In the genomic region with DNA sequence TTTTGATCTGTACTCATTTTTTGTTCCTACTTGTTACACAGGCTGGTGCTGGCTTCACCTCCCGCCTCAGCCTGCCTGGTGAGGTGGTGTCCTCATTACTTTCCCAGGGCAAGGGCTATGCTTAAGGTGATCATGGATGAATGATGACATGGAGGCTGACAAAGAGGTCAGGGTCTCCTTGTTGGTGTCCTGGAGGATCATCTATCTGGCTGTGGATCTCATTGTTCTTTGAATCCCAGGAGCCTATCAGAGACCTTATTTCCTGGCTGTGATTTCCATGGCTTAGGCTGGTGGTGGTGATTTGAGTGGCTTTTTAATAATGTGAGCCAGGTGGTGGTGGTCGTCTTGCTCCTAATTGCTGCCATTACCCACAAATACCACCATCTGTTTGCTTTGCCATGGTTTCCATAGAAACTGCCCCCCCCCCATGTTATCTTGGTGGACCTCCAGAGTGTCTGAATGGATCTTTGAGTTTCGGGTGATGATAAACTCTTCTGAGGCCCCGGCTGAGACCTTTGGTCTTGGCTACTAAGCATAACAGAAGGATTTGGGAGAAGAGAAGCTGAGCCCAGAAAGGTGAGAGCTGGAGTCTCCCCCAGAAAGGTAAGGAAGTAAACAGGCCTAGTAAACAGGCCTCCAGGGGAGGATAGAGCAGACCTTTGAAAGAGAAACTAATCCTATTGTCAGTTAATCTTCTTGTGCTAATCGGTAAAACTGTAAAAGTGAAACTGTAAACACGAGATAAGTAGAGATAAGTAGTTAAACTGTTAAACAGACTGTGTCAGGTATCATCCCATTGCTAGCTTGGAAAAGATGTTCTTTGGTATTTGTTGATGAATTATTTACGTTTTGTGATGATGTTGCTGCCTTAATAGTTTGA, we compare ENCODE assay signal across 10 mouse cellular contexts. TPM values are rescaled to one million over a fixed set of nuclear protein-coding genes. Genes with fewer than 3 reads are reported as not detected.
A peak's percentile ranks its signal among the peaks of the same experiment; 100 is the strongest.
DNase-seq lines count a peak whose midpoint lies in the region; ATAC-seq and TF ChIP-seq lines count a peak whose summit lies in the region.
"Had no signal": no experiment of that assay in that cellular context is flagged by ENCODE, and none has a peak within 500 bp of the region (broad histone marks: within the 10 kb centered on the region; RNA-seq: fewer than 3 reads in every experiment).

No protein-coding gene starts in this region.

- no peaks in the 10 kb centered on the region for H3K4me1 ChIP-seq in lung, postnatal 0 days (ENCODE audit: insufficient read depth, low read depth, low read length)
- peaks cover 12% of the 10 kb centered on the region for H3K4me1 ChIP-seq in forebrain, embryonic 10.5 days
- peaks cover 3% of the 10 kb centered on the region; the same call in 1 of the 2 replicates for H3K4me1 ChIP-seq in liver, embryonic 13.5 days (replicated peaks)

- H3K27me3 ChIP-seq in lung, postnatal 0 days (replicated peaks; ENCODE audit: insufficient read depth, low read length): no peaks in the 10 kb centered on the region
- no peaks in the 10 kb centered on the region for H3K27me3 ChIP-seq in forebrain, embryonic 10.5 days (ENCODE audit: poor library complexity, severe bottlenecking)
- H3K27me3 ChIP-seq in liver, embryonic 13.5 days: no peaks in the 10 kb centered on the region

- ATAC-seq in lung, postnatal 0 days: no peak
- ATAC-seq in liver, embryonic 13.5 days (ENCODE audit: low read depth): no peak

- peak overlapping the region; percentile 30; the same call in 1 of the 2 replicates for H3K4me2 ChIP-seq in lung, postnatal 0 days (replicated peaks; ENCODE audit: low read depth, low read length)
- peak overlapping the region; percentile 58 for H3K4me2 ChIP-seq in liver, embryonic 13.5 days
- H3K4me2 ChIP-seq: lung, embryonic 14.5 days had no signal

- TF ChIP-seq CTCF in lung, postnatal 0 days (IDR thresholded peaks at IDR 0.05): no peak

- no peak for TF ChIP-seq EP300 in lung, postnatal 0 days (IDR thresholded peaks at IDR 0.05)

- 34% methylated on average over 7 of the region's 7 CpGs for WGBS in lung, postnatal 0 days
- WGBS in forebrain, embryonic 10.5 days: 28% methylated on average over 7 of the region's 7 CpGs
- 29% methylated on average over 7 of the region's 7 CpGs for WGBS in liver, embryonic 13.5 days (ENCODE audit: insufficient replicate concordance)

- no peaks in the 10 kb centered on the region for H3K9me3 ChIP-seq in lung, postnatal 0 days (ENCODE audit: low read length)
- H3K9me3 ChIP-seq in forebrain, embryonic 10.5 days: no peaks in the 10 kb centered on the region
- H3K9me3 ChIP-seq in liver, embryonic 13.5 days (replicated peaks): no peaks in the 10 kb centered on the region

- H3K36me3 ChIP-seq in lung, postnatal 0 days (ENCODE audit: insufficient read depth, low read length): no peaks in the 10 kb centered on the region
- H3K36me3 ChIP-seq in forebrain, embryonic 10.5 days (replicated peaks): no peaks in the 10 kb centered on the region; the same call in 1 of the 2 replicates
- H3K36me3 ChIP-seq in liver, embryonic 13.5 days: no peaks in the 10 kb centered on the region

- no peak for DNase-seq in lung, postnatal 0 days (ENCODE audit: low spot score)
- DNase-seq in lung, postnatal 14 days: no peak
- DNase-seq in forebrain, embryonic 10.5 days (ENCODE audit: extremely low spot score, low spot score): peak; percentile 15
- no peak for DNase-seq in liver, embryonic 13.5 days
- peak; percentile 66 for DNase-seq in retina, postnatal 1 day
- DNase-seq in right cerebral cortex, postnatal 25 days: no peak
- DNase-seq in gastrocnemius, adult 8-10 months (ENCODE audit: low spot score in 2 of 2): no peak
- no peak for DNase-seq in gastrocnemius, postnatal 4 days (ENCODE audit: low spot score in 2 of 2)
- DNase-seq: kidney, adult 9 months; lung, embryonic 14.5 days had no signal

- H3K4me3 ChIP-seq in lung, postnatal 0 days (ENCODE audit: low read depth, low read length): no peak overlapping the region
- no peak overlapping the region for H3K4me3 ChIP-seq in forebrain, embryonic 10.5 days
- peak overlapping the region; percentile 39 for H3K4me3 ChIP-seq in liver, embryonic 13.5 days (replicated peaks)

- no peak overlapping the region for H3K27ac ChIP-seq in lung, postnatal 0 days (ENCODE audit: low read length)
- H3K27ac ChIP-seq in forebrain, embryonic 10.5 days: no peak overlapping the region
- no peak overlapping the region for H3K27ac ChIP-seq in liver, embryonic 13.5 days

- H3K9ac ChIP-seq in lung, postnatal 0 days (replicated peaks; ENCODE audit: low read depth): no peak overlapping the region
- peak overlapping the region; percentile 22; the same call in 1 of the 2 replicates for H3K9ac ChIP-seq in liver, embryonic 13.5 days
- H3K9ac ChIP-seq: lung, embryonic 14.5 days had no signal

RNA-seq across cellular contexts. Expression of gene Sh3bgrl, which starts 18.5 kb away (rescaled TPM):
- 127 and 170 TPM in 2 replicates for polyA plus RNA-seq in lung, postnatal 0 days (2015; fragmentation: Nextera tagmentation; extraction: Ambion mirVana)
- polyA plus RNA-seq in forebrain, embryonic 10.5 days (2016; fragmentation: Nextera tagmentation; extraction: Ambion mirVana): 160 and 161 TPM in 2 replicates
- polyA plus RNA-seq in liver, embryonic 13.5 days (2015; fragmentation: Nextera tagmentation; extraction: Ambion mirVana): 50.9 and 67.4 TPM in 2 replicates
- total RNA-seq in gastrocnemius, adult 8-10 months (2022): 10 to 100 TPM in 1 of 4 experiments, 1 to 10 TPM in 3; 6.8 to 10.7 (median 8.4) TPM
- 10 to 100 TPM; 53.4 to 55.2 TPM for total RNA-seq in gastrocnemius, postnatal 4 days (2021)

Comparison
In these comparisons a context has a peak if more than half of its experiments do, and no peak if none do; other contexts are left out.
1. DNase-seq: peak in forebrain, embryonic 10.5 days (single experiment) and retina, postnatal 1 day (single experiment); none in lung, postnatal 0 days (single experiment), lung, postnatal 14 days (single experiment), liver, embryonic 13.5 days (single experiment), right cerebral cortex, postnatal 25 days (single experiment), gastrocnemius, adult 8-10 months (0 of 2) and gastrocnemius, postnatal 4 days (0 of 2).